Mouse (Mus musculus): ENCODE results near the gene Fstl1.

Gene Fstl1

DNA sequence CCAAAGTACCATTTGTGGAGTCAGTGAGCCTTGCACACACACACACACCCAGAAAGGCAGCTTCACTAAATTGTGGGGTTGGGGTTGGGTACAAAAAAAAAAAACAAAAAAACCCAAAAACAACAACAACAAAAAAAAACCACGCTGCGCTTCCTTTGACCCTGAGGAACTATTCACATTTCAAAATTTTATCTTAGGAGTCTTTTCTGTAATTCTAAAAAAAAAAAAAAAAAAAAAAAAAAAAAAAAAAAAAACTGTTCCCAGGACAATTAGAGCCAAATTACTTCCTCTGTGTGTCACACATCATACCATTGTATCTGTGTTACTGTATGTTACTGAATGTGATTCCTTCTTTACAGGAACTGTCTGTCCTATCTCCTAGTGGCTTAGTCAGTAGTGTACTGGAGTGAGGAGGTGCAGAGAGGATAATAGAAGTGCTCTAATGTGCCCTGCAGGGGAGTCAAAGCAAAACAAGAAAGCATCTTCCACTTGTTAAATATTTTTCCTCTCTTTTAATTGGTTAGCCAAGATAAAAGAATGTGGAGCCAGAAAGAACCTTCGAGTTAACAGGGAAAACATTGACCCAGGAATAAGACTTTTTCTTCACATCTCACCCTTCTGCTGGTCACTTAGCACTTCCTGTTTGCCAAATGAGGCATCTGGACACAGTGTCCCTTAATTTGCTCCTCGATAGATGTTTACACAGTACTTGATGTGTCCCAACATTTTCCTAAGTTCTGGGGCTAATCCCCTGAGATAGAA, 93.0 kb downstream of the Fstl1 start:
- DNase-seq (ENCODE audit: low read depth), result peak; percentile 52

DNA sequence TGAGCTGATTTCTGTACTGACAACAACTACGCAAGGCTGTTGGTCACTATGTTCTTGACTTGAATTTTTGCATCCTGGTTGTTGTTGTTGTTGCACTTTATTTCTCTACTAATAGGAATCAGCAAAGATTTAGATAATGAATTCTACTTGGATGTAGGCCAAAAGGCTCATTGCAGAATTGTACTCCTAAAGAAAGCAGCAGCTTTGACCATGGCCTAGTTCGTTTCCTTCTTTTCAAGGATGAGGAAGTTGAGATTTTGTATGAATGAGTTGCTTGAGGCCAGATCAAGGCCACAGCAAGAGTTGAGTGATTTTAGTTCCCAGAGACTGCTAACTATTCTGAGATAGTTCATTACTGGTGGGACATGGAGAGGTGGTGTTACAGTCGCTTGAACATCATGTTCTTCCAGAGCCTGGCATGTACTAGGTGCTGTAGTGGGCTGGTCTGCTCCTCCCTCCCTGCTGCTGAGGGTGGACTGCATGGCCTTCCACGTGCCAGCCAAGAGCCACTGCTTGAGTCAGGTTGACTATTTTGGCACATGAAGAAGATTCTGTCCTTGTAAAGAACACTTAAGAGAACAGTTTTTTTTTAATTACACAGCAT, 94.5 kb downstream of the Fstl1 start:
- no peak for DNase-seq (ENCODE audit: low read depth)

DNA sequence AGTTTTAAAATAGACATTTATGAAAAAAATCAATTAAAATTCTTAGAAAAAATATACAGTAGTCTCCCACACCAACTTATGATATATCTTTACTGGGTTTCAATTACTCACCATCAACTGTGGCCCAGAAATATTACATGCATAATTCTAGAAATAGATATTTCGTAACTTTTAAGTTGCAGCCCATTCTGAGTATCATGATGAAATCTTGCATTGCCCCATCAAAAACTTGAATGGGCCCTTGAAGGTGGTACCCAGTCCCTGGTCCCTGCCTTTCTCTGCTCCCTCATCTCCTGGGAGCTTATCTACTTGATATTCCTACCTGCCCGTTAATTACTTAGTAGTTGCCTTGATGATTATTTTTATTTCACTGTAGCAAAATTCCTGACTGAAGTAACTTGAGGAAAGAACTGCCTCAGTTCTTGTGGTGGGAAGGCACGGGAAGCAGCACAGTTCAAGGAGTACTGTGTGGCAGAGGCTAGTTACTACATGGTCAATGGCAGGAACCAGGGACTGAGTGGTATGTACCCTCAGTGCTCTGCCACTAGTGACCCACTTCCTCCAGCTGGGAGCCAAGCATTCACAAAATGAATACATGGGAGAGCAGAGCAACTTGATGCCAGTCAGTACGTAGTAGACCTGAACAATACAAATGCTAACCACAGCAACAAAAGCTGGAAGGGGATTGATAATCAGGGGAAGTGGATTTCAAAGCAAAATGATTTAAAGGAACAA, 98.0 kb downstream of the Fstl1 start:
- DNase-seq (ENCODE audit: low read depth), result no peak

DNA sequence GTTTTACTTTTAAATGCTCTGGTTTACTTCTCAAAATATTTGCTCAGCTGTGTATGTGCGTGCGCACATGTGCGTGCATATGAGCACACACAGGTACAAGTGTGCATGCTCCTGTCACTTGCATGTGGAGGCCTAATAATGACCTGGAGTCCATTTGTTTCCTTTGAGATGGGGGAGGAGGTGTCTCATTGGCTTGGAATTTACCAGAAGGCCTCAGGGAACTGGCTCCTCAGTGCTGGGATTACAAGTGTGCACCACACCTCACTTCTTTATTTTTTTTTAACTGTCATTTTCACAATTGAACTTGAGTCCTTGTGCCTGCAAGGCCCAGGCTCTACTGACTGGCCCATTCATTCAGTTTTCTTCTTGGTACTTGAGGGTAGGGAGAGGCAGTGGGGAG, 100.7 kb downstream of the Fstl1 start:
- no peak for DNase-seq (ENCODE audit: low read depth)

DNA sequence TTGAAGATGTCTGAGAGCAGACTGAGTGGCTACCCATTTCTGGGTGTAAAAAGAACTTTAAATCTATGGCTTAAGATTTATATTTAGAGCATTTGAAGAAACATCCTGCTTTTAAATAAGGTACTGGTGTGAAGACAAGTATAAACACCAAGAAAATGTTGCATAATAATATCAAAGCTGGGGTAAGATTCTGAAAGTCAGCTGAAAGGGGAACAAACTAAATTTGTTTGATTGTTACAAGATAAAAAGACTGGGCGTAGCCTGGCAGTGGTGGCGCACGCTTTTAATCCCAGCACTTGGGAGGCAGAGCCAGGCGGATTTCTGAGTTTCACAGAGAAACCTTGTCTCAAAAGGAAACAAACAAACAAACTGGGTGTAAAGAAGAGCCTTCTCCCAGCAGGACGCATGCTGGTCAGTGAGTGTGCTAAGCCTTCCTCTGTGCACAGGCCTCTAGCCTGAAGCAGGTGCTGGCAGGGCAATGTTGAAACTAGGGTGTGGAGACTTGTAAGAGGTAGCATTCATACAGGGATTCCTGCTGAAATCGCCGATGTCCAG, 102.4 kb downstream of the Fstl1 start:
- no peak for DNase-seq (ENCODE audit: low read depth)

DNA sequence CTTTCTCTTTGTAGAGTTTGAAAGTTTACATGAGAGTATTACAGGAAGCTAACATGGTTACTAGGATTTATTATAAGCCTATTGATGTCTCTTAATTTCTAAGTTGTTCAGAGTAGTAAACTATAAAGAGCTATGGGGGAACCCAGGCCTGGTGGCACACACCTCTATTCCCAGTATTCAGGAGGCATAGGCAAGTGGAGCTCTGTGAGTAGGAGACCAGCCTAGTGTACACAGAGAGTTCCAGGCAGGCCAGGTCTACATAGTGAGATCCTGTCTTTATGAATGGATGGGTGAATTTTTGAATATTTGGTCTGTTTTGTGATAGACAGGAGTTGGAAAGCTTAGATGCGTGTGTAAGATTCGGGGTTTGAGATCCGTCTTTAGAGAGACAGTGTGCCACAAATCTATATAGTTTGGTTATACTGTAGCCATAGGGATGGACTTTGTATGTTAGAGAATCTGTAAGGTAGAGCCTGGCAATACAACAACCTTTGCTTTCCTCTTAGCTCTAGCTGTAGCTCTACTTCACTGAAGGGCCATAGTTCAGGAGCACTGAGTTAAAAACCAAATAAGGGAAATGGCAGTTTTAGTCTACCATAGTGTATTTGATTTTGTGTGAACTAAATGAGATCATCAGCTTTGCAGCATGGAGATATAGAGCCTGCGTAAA, 103.2 kb downstream of the Fstl1 start:
- no peak for DNase-seq (ENCODE audit: low read depth)

DNA sequence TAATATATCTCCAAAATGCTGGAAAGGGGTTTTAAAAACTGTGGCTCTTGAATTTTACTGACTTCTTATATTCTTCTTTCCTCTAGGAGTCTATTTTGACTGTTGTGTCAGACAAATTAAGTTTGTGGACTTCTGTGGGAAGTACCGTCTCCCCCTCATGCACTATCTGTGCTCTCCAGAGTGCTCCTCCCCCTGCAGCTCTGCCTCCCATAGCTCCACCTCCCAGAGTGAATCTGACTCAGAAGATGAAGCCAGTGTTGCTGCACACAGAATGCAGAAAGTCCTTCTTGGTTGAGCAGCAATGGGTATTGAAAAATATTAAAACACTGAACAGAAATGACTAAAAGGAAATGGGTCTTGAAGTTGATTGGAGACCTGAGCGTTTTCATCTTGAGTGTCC, 104.5 kb downstream of the Fstl1 start:
- no peak for DNase-seq (ENCODE audit: low read depth)

All from induced T-regulatory cell, adult 2 months (primary cell).